Mouse (Mus musculus) CD4-positive, CD25-positive, alpha-beta regulatory T cell, adult 2 months (primary cell): ENCODE measurements at regions not wholly inside any gene's neighbourhood (a gene's known extent, or its start where the extent isn't known, plus 50 kb on each side); places are given as distances from the start of the nearest gene placed in this dataset.

Experiments
- DNase-seq: peaks from one replicate; pipeline ENCODE4 v3.0.0-alpha.2; 2012; ENCODE audit warnings: low read depth, low spot score

- DNase-seq: no peak
Observed at GRCm38 (mm10) chr11:43370025-43370424, 56.0 kb downstream of the Pttg1 start.

GRCm38 (mm10) chr11:43368346-43368745, 57.7 kb downstream of the Pttg1 start:
- no peak for DNase-seq

GRCm38 (mm10) chr11:43361858-43362257, 64.2 kb downstream of the Pttg1 start:
- no peak for DNase-seq

DNA sequence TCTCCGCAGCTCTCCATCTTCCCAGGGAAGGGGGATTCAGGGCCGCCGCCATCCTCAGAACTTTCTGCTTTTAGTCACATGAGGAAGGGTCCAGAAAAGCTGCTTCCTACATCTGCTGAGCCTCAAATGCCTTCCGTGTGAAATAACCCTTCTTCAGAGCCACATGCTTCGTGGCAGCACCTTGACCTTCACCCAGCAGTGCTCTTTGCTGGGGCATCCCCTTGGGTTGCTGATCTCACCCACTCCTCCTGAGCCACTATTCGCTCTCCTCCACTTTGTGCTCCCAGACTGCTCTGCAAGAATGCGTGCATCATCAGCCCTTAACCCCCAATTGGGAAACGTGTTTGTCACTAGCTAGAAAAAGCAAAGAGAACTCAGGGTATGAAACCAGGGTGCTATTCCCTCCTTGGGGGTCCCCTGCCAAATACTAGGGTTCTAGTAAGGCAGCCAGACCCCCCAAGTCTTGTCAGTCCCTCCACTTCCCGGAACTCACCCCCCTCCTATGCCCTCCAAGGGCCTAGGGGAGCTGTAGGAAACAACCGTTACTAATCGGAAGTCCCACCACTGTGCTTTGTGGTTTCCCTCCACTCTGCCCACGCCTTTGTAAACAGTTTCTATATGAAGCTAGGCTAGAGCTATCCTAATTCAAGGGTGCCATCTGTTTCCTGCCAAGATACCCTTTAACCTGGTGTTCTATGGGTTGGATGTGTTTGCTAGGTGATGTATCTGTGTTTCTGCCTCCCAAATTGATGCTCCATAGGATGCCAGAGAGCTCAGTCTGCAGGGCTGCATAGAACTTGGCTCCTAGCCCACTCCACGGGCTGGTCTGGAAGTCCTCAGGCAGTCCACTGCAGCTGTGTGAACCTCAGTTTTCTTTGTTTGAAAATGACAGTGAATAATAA, 67.4 kb downstream of the Pttg1 start:
- DNase-seq: peak; percentile 63

- DNase-seq: no peak
Observed at GRCm38 (mm10) chr11:43353602-43354001, 72.4 kb downstream of the Pttg1 start.

GRCm38 (mm10) chr11:43353030-43353429, 73.0 kb downstream of the Pttg1 start:
- DNase-seq: no peak

GRCm38 (mm10) chr11:43351818-43352217, 74.2 kb downstream of the Pttg1 start:
- no peak for DNase-seq

DNA sequence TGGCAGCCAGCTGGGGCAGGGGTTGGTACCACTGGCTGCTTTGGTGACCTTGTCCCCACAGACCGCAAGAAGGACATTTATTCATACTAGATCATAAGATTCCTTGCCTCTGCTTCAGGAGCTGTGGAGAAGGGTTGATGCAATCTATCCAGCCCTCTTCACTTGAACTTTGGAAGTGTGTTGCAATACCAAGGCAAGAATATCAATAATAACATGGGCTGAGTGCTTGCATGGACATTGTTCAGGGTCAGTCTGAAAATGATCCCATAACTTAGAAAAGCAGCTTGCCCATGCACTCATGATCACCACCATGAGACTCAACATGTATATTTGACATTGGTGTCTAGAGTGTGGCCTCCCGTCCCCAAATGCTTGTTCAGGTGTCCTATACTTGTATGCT, 74.7 kb downstream of the Pttg1 start:
- no peak for DNase-seq

DNA sequence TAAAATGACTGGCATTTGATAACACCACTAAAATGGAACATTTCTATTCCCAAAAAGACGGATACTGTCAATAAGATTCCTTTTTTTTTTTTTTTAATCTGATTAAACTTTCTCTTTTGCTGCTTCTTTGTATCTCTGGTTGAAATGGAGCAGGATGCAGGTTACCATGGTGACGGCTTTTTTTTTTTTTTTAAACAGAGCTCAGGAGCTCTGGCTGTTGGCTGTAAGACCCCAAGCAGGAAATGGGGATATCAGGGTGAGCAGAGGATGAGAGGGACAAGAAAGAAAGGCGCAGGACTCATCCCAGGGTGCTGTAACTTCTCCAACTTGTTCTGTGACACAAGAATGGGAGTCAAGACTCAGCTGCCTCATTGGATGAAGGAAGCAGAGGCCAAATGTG, 75.8 kb downstream of the Pttg1 start:
- DNase-seq: no peak

DNA sequence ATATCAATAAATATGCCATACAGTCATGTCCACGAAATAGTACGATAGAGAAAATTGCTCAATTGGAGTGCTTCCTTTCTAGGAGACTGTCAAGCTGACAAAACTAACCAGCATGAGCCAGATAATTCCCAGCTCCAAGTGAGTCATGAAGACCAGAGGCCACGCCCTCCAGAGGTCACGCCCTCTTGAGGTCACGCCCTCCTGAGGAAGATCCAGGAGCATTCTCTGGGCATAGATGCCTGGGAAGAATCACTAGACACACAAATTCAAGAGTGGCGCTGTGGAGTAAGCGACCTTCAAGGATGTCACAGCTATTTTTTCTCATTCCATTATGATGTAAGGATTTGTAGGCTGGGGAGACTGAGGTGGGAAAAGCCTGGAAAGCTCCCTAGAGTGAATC, 76.5 kb downstream of the Pttg1 start:
- no peak for DNase-seq

- peak; percentile 87 for DNase-seq
Observed at GRCm38 (mm10) chr11:43348571-43348970, 77.5 kb downstream of the Pttg1 start.

DNA sequence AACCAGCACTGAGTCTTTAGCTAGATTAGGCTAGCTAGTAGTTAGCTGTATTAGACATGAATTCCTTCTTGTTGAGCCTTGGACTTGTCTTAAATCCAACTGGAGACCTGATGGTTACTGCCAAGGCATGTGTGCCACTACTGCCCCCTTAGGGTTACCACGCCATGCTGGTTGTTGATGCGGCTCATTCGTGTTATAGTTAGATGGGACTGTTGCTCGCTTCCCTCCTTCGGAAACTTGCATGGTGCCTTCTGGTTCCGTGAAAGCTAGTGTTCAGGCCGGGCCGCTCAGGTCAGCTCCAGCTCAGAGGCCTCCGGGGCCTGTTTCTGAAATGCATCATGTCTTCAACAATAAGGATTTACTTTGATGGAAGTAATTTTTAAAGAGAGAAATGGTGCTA, 79.6 kb downstream of the Pttg1 start:
- DNase-seq: no peak

GRCm38 (mm10) chr11:43344767-43345561, 81.1 kb downstream of the Pttg1 start:
- DNase-seq: no peak

- no peak for DNase-seq
Observed at GRCm38 (mm10) chr11:43343574-43343973, 82.5 kb downstream of the Pttg1 start.

- no peak for DNase-seq
Observed at GRCm38 (mm10) chr11:43338377-43338993, 87.6 kb downstream of the Pttg1 start.

DNA sequence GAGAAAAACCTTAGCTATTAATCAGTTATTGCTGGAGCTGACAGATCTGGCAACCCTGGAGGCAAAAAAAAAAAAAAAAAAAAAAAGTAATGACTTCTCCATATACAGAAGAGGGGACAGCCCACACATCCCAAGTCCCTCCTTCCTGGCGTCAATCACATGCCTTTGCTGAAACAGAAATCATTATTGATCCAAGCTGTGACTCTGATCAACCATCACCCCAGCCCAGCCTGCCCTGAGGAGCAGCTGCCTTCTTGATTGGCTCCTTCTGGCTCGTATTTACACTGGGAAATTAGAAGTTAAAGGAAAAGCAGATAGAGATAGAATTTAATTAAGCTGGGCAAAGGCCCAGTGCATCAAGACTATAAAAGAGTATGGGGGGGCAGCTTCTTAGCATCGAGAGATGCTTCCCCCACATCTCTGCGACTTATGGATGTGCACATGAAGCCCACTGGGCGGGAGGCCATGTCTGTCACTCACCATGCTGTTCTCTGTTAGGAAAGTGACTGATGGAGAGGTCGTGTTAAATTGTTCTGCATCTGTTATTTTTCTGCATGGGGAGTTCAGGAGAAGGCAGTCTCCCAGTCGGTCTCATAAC, 90.3 kb downstream of the Pttg1 start:
- no peak for DNase-seq

DNA sequence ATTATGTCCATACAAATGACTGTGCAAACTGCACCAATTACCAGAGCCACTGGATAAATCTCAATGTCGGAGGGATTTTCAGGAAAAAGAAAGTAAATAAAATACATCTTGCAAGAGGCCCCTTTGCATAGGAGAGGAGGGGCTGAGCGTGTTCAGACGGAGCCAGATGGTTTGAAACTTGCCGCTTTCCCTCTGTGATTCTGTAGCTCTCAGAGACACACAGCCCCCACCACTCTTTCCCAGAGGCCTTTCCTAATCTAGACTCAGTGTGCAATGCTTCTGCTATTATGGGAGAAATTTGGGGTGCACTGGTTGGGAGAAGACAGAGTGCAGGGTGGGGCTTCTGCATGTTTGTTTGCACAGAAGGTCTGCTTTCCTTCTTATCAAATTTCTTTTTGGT, 92.5 kb downstream of the Pttg1 start:
- DNase-seq: no peak

DNA sequence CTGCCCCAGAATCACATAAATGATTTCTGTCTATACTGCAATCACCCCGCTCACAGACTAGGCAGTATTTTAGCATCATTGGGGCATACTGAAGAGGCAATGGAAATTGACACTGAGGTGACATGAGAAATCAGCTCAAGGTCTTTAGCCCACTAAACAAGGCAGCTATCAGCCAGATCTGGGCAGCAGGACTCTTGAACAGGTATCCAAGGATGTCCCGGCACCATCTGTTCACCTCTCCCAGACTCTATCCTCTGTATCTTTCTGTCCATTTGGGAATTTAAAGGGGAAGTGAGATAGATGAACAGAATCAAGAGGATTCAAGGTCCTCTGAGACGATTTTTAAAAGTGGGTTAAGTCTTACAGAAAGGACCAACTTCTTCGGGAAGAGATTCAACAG, 112.1 kb downstream of the Pttg1 start:
- no peak for DNase-seq
